Mouse (Mus musculus) kidney, adult 2 months (tissue): Measurements from ENCODE around the gene Dbndd2.

Source experiments
- CTCF ChIP-seq: fragments of 200-500 bp; conservative IDR thresholded peaks from 2 replicates; pipeline ENCODE4 v1.5.1; 2011; ENCODE audit warnings: low read depth, mild to moderate bottlenecking, control low read depth, low read length, moderate library complexity, mixed read lengths; ENCODE audit not compliant: insufficient read depth, insufficient read length
- POLR2A ChIP-seq: fragments of 200-500 bp; IDR thresholded peaks from one replicate; pipeline ENCODE4 v1.6.1; 2011; ENCODE audit warnings: low read depth, low read length, control low read depth

- TF ChIP-seq POLR2A (no peak), CTCF (no peak)
Measured at GRCm38 (mm10) chr2:164542598-164542997, 56.7 kb downstream of the Dbndd2 start.
